ENCODE assay signal across 8 mouse cellular contexts in genomic region chr4:129034706-129035660, GRCm38 (mm10). TPM values are rescaled to one million over a fixed set of nuclear protein-coding genes. Genes with fewer than 3 reads are reported as not detected.
DNase-seq lines count a peak whose midpoint lies in the region; ATAC-seq and TF ChIP-seq lines count a peak whose summit lies in the region.

No protein-coding gene starts in this region.

- no peaks in the 10 kb centered on the region for H3K36me3 ChIP-seq in embryonic facial prominence, embryonic 13.5 days
- no peaks in the 10 kb centered on the region for H3K36me3 ChIP-seq in lung, postnatal 0 days (ENCODE audit: insufficient read depth, low read length)
- H3K36me3 ChIP-seq in stomach, embryonic 14.5 days (ENCODE audit: control insufficient read depth, insufficient read depth, low read length), result no peaks in the 10 kb centered on the region

- peak overlapping the region; percentile 5; the same call in 1 of the 2 replicates for H3K4me2 ChIP-seq in embryonic facial prominence, embryonic 13.5 days
- no peak overlapping the region for H3K4me2 ChIP-seq in lung, postnatal 0 days (replicated peaks; ENCODE audit: low read depth, low read length)
- no peak overlapping the region for H3K4me2 ChIP-seq in stomach, embryonic 14.5 days (replicated peaks; ENCODE audit: low read depth, low read length)

- peak overlapping the region; percentile 60 for H3K27ac ChIP-seq in embryonic facial prominence, embryonic 13.5 days
- H3K27ac ChIP-seq in lung, postnatal 0 days (ENCODE audit: low read length), result peak overlapping the region; percentile 69
- peak overlapping the region; percentile 27; the same call in 1 of the 2 replicates for H3K27ac ChIP-seq in stomach, embryonic 14.5 days (ENCODE audit: low read length)

- no peak for TF ChIP-seq CTCF in lung, postnatal 0 days (IDR thresholded peaks at IDR 0.05)

- H3K9ac ChIP-seq in embryonic facial prominence, embryonic 13.5 days, result peak overlapping the region; percentile 16; the same call in 1 of the 2 replicates
- no peak overlapping the region for H3K9ac ChIP-seq in lung, postnatal 0 days (replicated peaks; ENCODE audit: low read depth)
- no peak overlapping the region for H3K9ac ChIP-seq in stomach, embryonic 14.5 days (replicated peaks; ENCODE audit: low read depth, low read length)

- WGBS in embryonic facial prominence, embryonic 13.5 days, result 39% methylated on average over 13 of the region's 13 CpGs
- WGBS in lung, postnatal 0 days, result 43% methylated on average over 13 of the region's 13 CpGs
- 46% methylated on average over 13 of the region's 13 CpGs for WGBS in stomach, embryonic 14.5 days

- ATAC-seq in embryonic facial prominence, embryonic 13.5 days (ENCODE audit: insufficient number of reproducible peaks, insufficient read depth, low FRiP score, low TSS enrichment, low read depth), result peak; percentile 33; the same call in 1 of the 2 replicates
- peak; percentile 59 for ATAC-seq in lung, postnatal 0 days
- peak; percentile 23; the same call in 1 of the 2 replicates for ATAC-seq in stomach, embryonic 14.5 days (ENCODE audit: insufficient number of reproducible peaks, insufficient read depth, low FRiP score, low read depth)

- no peak overlapping the region for H3K4me3 ChIP-seq in embryonic facial prominence, embryonic 13.5 days
- H3K4me3 ChIP-seq in lung, postnatal 0 days (ENCODE audit: low read depth, low read length), result no peak overlapping the region
- no peak overlapping the region for H3K4me3 ChIP-seq in stomach, embryonic 14.5 days (ENCODE audit: low read depth, low read length)

- H3K4me1 ChIP-seq in embryonic facial prominence, embryonic 13.5 days, result peaks cover 38% of the 10 kb centered on the region
- peaks cover 15% of the 10 kb centered on the region; the same call in 1 of the 2 replicates for H3K4me1 ChIP-seq in lung, postnatal 0 days (ENCODE audit: insufficient read depth, low read depth, low read length)
- no peaks in the 10 kb centered on the region; the same call in 1 of the 2 replicates for H3K4me1 ChIP-seq in stomach, embryonic 14.5 days (ENCODE audit: control insufficient read depth, insufficient read depth, low read length)

- peak; percentile 57 to 86 for DNase-seq in urinary bladder, adult 18-20 months (ENCODE audit: low spot score in 2 of 2)
- no peak for DNase-seq in urinary bladder, postnatal 10 days (ENCODE audit: low spot score)
- peak; percentile 52 for DNase-seq in heart, postnatal 4 days
- DNase-seq in lung, postnatal 0 days (ENCODE audit: low spot score), result peak; percentile 92
- no peak for DNase-seq in frontal cortex, postnatal 36 days (ENCODE audit: low spot score in 2 of 2)
- no peak for DNase-seq in yolk sac, embryonic 10.5 days (ENCODE audit: low spot score)

- H3K27me3 ChIP-seq in embryonic facial prominence, embryonic 13.5 days, result no peaks in the 10 kb centered on the region
- H3K27me3 ChIP-seq in lung, postnatal 0 days (replicated peaks; ENCODE audit: insufficient read depth, low read length), result no peaks in the 10 kb centered on the region
- no peaks in the 10 kb centered on the region for H3K27me3 ChIP-seq in stomach, embryonic 14.5 days (ENCODE audit: control insufficient read depth, insufficient read depth, low read length)

- TF ChIP-seq EP300 in lung, postnatal 0 days (IDR thresholded peaks at IDR 0.05), result no peak

- no peaks in the 10 kb centered on the region for H3K9me3 ChIP-seq in embryonic facial prominence, embryonic 13.5 days
- H3K9me3 ChIP-seq in lung, postnatal 0 days (ENCODE audit: low read length), result no peaks in the 10 kb centered on the region
- H3K9me3 ChIP-seq in stomach, embryonic 14.5 days (ENCODE audit: control insufficient read depth, low read depth, low read length), result no peaks in the 10 kb centered on the region

RNA-seq across cellular contexts. Expression of gene Rnf19b, which starts 23.1 kb away (rescaled TPM):
- polyA plus RNA-seq in embryonic facial prominence, embryonic 13.5 days (2015; fragmentation: Nextera tagmentation; extraction: Ambion mirVana), result 9.1 and 9.5 TPM in 2 replicates
- total RNA-seq in heart, postnatal 4 days (2021), result 10 to 100 TPM; 27.0 to 27.9 TPM
- polyA plus RNA-seq in lung, postnatal 0 days (2015; fragmentation: Nextera tagmentation; extraction: Ambion mirVana), result 10.9 and 11.7 TPM in 2 replicates
- polyA plus RNA-seq in stomach, embryonic 14.5 days (2014; fragmentation: Nextera tagmentation; extraction: Ambion mirVana), result 6.9 and 7.2 TPM in 2 replicates

RNA-seq across cellular contexts. Expression of gene Ak2, which starts 43.2 kb away (rescaled TPM):
- polyA plus RNA-seq in embryonic facial prominence, embryonic 13.5 days (2015; fragmentation: Nextera tagmentation; extraction: Ambion mirVana), result 180 and 194 TPM in 2 replicates
- 100 to 1,000 TPM; 104 to 105 TPM for total RNA-seq in heart, postnatal 4 days (2021)
- 85.7 and 89.7 TPM in 2 replicates for polyA plus RNA-seq in lung, postnatal 0 days (2015; fragmentation: Nextera tagmentation; extraction: Ambion mirVana)
- polyA plus RNA-seq in stomach, embryonic 14.5 days (2014; fragmentation: Nextera tagmentation; extraction: Ambion mirVana), result 123 and 127 TPM in 2 replicates

Comparison
In these comparisons a context has a peak if more than half of its experiments do, and no peak if none do; other contexts are left out.
1. DNase-seq: peak in urinary bladder, adult 18-20 months (2 of 2), heart, postnatal 4 days (single experiment) and lung, postnatal 0 days (single experiment); none in urinary bladder, postnatal 10 days (single experiment), frontal cortex, postnatal 36 days (0 of 2) and yolk sac, embryonic 10.5 days (single experiment).
2. Peak in every context shown above with its lines, with median percentiles within 50 percentile points of each other: ATAC-seq and H3K27ac ChIP-seq.